Mouse (Mus musculus) macrophage (primary cell): ENCODE results near the gene Pax7. TPM values are rescaled to one million over a fixed set of nuclear protein-coding genes. Genes with fewer than 3 reads are reported as not detected.

Experiments used
- polyA plus RNA-seq: library from polyadenylated mRNA; stranded (reverse); fragments of 250-400 nt; gene quantifications from 3 replicates; pipeline ENCODE4 v1.2.4, GENCODE M21; 2018; ENCODE audit warnings: inconsistent platforms

Pax7 gene
- polyA plus RNA-seq, 1 experiment from 2014 or later: not detected

Other genes with a start within 250 kb of the Pax7 start
- not detected in 3 replicates for gene Gm21969, start 230.3 kb downstream of the Pax7 start, polyA plus RNA-seq
- gene Aldh4a1, start 210.7 kb downstream of the Pax7 start, polyA plus RNA-seq: 5.2 to 11.2 TPM (median 9.2 TPM) in 3 replicates
- not detected in 3 replicates for gene Tas1r2, start 180.0 kb downstream of the Pax7 start, polyA plus RNA-seq
- not detected in 3 replicates for gene Klhdc7a, start 134.5 kb upstream of the Pax7 start, polyA plus RNA-seq